Mouse (Mus musculus) urinary bladder, adult 2 months (tissue): ENCODE results near the gene Obscn. TPM values are rescaled to one million over a fixed set of nuclear protein-coding genes. Genes with fewer than 3 reads are reported as not detected.

Experiments
- DNase-seq: peaks from one replicate; pipeline ENCODE4 v3.0.0; 2022; ENCODE audit warnings: low spot score
- polyA plus RNA-seq: library from polyadenylated mRNA; depleted of rRNA; stranded (reverse); fragments of >200 nt; gene quantifications from 2 replicates; pipeline ENCODE4 v1.2.3, GENCODE M21; 2012

The Obscn gene
- polyA plus RNA-seq, 1 experiment, result 0.14 TPM

- DNase-seq, result no peak
Observed at GRCm38 (mm10) chr11:58961364-58962177, 174.6 kb downstream of the Obscn start.

- DNase-seq, result peak; percentile 47
Observed at GRCm38 (mm10) chr11:58959921-58960465, 176.2 kb downstream of the Obscn start.

- DNase-seq, result no peak
Observed at GRCm38 (mm10) chr11:58959186-58959825, 176.9 kb downstream of the Obscn start.

GRCm38 (mm10) chr11:58958536-58958935 is 177.7 kb downstream of the Obscn start:
- no peak for DNase-seq

- no peak for DNase-seq
Observed at GRCm38 (mm10) chr11:58957226-58957914, 178.8 kb downstream of the Obscn start.

- DNase-seq, result no peak
Observed at GRCm38 (mm10) chr11:58955868-58956257, 180.3 kb downstream of the Obscn start.

GRCm38 (mm10) chr11:58955143-58955867 is 180.9 kb downstream of the Obscn start:
- DNase-seq, result no peak

- peak; percentile 69 for DNase-seq
Observed at GRCm38 (mm10) chr11:58954420-58955142, 181.6 kb downstream of the Obscn start, which contains the start of the genes Hist3h2a and Trim17. TSS of gene Hist3h2a (plus strand) at chr11:58954685. TSS of gene Trim17 (plus strand) at chr11:58954685.

GRCm38 (mm10) chr11:58954170-58954419 is 182.1 kb downstream of the Obscn start:
- DNase-seq, result peak; percentile 48

GRCm38 (mm10) chr11:58953351-58954169 is 182.6 kb downstream of the Obscn start:
- no peak for DNase-seq

- no peak for DNase-seq
Observed at GRCm38 (mm10) chr11:58951210-58951609, 185.0 kb downstream of the Obscn start.

- no peak for DNase-seq
Observed at GRCm38 (mm10) chr11:58949480-58950431, 186.4 kb downstream of the Obscn start.

GRCm38 (mm10) chr11:58948542-58949479 is 187.4 kb downstream of the Obscn start, which contains the start of gene Hist3h2ba:
TSS of gene Hist3h2ba (plus strand) at chr11:58948920.
- no peak for DNase-seq

- no peak for DNase-seq
Observed at GRCm38 (mm10) chr11:58947798-58948528, 188.2 kb downstream of the Obscn start.

GRCm38 (mm10) chr11:58947306-58947705 is 188.9 kb downstream of the Obscn start:
- no peak for DNase-seq
